Mouse (Mus musculus) c-Kit-positive CD71-negative TER-119-negative erythroid progenitor cells, embryonic 14.5 days (primary cell): ENCODE results near the gene Rab3ip.

Experiments
- DNase-seq: peaks from one replicate; pipeline ENCODE4 v3.0.0-alpha.2; 2013; ENCODE audit warnings: low read depth

Rab3ip gene

GRCm38 (mm10) chr10:116957867-116958551 is 7.4 kb upstream of the Rab3ip start:
- DNase-seq: no peak

GRCm38 (mm10) chr10:116956483-116957158 is 6.1 kb upstream of the Rab3ip start:
- DNase-seq: no peak

DNA sequence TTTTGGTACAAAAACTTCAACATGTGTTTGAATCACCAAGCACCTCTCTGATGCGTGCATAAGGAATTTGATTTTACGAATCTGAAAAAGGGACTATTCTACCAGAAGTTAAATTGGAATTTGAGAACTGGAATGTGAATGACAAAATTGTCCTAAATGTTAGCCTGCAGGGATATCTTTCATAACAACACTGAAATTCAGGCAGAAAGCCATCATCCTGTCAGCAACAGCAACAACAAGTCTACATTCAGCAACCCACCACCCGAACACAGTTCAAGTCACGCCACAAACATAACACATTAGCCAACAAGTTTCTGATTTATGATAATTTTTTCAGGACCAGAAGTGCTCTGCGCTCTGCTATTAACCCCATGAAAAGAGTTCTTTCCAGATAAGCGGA is 4.6 kb upstream of the Rab3ip start:
- no peak for DNase-seq

- DNase-seq: no peak
Observed at GRCm38 (mm10) chr10:116950886-116951285, 317 bp upstream of the Rab3ip start.

GRCm38 (mm10) chr10:116949111-116950008 is 1.2 kb downstream of the Rab3ip start:
- DNase-seq: no peak

DNA sequence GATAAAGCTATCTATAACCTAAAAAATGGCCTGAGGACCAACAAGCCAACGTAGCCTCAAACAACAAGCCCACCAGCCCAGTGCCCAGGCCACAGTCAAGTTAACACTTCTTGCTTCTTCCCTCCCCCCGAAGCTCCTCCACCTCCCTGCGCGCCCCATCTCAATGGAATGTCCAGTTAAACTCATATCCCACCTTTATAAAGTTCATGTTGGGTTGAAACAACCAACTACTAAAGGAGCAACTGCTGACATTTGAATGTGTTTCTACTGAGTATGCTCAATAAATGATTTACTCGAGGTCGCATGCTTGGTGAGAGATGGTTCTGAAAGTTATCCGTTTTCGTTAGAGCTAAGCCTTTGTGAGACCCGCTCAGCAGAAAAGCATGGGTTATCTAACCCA is 2.2 kb downstream of the Rab3ip start:
- no peak for DNase-seq

DNA sequence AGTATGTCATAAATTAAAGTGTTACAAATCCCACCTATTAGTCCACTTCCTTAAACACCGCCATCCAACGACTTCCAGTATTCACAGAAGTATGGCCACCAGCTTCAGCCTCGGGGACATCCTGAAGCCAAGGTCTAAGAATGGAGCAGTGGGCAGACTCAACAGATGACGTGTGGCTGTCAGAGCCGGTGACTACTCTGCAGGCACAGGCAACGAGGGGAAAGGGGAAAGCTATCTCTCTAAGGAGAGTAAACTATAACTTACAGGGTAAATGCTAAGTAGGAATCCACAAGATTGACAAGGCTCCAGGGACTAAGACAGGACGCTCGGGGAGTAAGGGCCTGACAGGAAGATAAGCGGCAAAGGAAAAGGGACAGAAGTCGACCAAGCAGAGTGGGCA is 5.6 kb downstream of the Rab3ip start:
- no peak for DNase-seq

- DNase-seq: no peak
Observed at GRCm38 (mm10) chr10:116944144-116944543, 6.4 kb downstream of the Rab3ip start.

DNA sequence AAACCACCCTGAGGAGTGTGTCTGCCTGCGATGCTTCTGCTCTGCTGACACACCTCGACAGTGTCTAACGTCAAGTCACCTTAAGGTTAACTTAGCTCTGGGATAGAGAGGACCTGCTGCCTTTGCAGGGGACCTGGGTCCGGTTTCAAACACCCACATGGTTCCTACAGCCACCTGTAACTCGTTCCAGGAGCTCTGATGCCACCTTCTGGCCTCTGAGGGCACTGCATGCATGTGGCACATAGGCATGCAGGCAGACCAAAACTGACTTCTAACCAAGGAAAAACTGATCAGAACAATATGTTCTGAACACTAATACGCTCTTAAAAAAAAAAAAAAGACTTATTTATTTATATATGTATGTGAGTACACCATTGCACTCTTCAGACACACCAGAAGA is 7.5 kb downstream of the Rab3ip start:
- no peak for DNase-seq

DNA sequence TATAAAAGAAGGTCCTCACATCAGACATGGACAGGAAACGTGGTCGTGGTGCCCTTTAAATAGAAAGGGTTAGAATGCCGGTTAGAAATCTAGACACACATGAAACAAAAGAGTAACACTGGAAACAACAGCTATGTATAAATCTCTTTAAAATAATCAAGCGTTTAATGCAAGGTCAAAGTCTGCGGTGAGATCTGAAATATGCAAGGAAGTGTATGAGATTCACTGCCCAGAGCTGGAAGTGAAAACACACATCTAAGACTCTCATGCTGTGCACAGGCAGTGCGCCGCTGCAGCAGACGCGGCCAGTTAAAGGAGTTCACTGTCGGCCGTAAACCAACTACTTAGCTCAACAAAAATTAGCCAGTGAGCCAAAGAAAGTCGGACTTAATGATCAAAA is 15.5 kb downstream of the Rab3ip start:
- no peak for DNase-seq

DNA sequence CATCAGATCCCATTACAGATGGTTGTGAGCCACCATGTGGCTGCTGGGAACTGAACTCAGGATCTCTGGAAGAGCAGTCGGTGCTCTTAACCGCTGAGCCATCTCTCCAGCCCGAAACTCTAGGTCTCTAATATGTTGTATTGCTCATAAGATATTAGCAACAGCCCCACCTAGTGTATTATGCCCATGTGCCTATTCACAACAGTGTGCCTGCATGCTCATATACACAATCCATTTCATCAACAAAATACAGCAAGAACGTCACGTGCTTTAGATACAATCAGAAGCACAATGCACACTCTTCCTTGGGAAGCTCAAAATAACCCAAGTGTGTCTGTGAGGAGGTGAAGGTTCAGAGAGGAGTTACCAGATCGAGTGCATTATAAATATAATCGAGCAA is 16.8 kb downstream of the Rab3ip start:
- DNase-seq: no peak

- no peak for DNase-seq
Observed at GRCm38 (mm10) chr10:116932418-116932817, 18.2 kb downstream of the Rab3ip start.

GRCm38 (mm10) chr10:116931497-116932179 is 18.9 kb downstream of the Rab3ip start:
- no peak for DNase-seq

DNA sequence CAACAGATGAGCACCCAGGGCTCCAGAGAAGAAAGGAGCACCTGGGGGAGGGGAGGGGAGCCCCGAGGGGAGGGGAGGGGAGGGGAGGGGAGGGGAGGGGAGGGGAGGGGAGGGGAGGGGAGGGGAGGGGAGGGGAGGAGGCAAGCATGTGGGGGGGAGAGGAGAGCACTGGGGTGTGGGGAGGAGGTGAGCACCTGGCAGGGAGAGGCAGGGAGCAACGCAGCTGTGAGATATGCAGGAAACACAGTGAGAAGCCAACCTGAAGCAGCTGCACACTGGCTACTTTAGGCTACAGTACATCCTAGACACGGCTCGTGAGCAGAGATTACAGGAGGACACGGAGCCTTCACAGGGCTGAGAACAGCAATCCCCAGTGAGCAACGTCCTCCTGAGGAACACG is 19.6 kb downstream of the Rab3ip start:
- DNase-seq: no peak

DNA sequence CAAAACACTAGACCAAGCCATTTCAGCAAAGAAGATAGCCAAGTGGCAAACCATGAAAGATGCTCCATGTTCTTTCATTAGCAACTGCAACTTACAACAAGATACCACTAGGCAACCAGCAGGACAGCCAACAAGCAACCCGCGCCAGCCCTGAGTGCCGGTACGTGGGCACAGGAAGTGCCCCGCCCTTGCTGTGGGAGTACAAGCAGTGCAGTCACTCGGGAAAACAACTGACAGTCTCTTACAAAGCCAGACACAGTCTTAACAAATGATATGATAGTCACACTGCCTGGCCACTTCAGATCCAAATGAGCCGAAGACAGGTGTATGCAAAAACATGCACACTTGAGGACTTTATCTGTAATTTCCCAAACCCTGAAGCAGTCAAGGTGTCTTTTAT is 20.1 kb downstream of the Rab3ip start:
- DNase-seq: no peak

DNA sequence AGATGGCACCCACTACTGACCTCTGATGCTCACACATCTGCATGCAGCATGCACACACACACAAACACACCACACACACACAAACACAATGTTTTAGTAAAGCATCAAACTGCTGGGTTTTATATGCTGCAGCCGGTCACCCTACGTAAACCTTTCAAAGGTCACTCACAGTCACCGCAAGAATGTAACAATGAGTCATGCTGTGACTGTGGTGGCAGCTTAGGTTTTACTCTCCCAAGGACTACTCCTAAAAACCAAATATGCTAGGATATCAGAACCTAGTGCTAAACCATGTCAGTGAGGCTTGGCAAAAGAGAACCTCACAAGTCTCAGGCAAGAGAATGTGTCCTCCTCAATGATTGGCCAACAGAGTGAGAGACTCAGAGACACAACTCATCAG is 21.7 kb downstream of the Rab3ip start:
- DNase-seq: no peak

DNA sequence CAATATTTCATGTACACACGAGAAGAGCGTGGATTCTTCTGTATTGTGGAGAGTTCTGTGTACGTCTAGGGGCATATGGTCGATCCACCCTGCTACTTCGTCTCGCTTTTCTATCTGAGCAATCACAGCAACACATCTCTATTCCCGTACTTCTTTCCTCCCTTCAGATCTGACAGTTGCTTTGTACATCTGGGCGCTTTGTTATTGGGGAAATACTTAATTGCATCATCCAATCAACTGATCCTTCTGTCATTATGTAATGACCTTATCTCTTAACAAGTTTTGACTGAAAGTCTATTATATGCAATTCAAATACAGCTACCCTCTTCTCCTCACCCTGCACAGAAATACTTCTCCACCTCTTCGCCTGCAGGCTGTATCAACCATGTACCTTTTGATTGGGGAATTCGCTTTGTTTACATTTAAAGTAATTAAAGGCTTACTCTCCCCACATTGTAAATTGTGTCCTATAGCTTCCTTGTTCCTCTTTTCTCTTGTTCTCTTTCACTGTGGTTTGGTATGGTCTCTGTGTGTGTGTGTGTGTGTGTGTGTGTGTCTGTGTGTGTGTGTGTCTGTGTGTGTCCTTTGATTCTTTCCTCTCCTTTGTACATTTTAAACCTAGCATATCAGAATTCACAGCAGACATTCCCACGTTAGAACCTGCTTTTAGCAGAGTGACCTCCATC is 24.0 kb downstream of the Rab3ip start:
- no peak for DNase-seq

GRCm38 (mm10) chr10:116923651-116924495 is 26.7 kb downstream of the Rab3ip start:
- DNase-seq: no peak

GRCm38 (mm10) chr10:116922161-116922560 is 28.4 kb downstream of the Rab3ip start:
- DNase-seq: no peak

GRCm38 (mm10) chr10:116921416-116921815 is 29.2 kb downstream of the Rab3ip start:
- no peak for DNase-seq

DNA sequence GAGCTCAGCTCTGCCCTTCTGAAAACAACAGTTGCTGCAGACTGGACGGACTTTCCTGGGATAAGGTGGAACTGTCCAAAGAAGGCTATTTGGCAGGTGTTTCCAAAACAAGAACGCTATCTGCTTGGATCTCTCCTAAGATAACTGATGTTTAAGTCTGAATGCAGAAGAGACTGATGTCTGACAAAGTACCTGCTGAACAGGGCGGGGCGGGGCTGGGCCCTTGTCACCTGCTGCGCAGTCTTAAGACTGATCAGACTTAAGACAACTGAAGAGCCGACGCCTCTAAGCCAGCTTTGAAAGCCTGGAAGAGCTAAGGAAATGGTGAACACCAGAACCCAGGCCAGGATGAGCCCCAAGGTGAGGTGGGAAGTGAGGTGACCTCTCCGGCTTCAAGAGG is 29.9 kb downstream of the Rab3ip start:
- no peak for DNase-seq
